Mouse (Mus musculus) lung, adult 2 months (tissue): ENCODE results near the gene Naif1.

Source experiments
- CTCF ChIP-seq: fragments of 200-500 bp; IDR thresholded peaks from 2 replicates; pipeline ENCODE4 v1.5.1; 2011; ENCODE audit warnings: mild to moderate bottlenecking, low read length, control low read depth; ENCODE audit not compliant: insufficient read depth
- POLR2A ChIP-seq: fragments of 200-500 bp; IDR thresholded peaks from 2 replicates; pipeline ENCODE4 v1.6.1; 2011; ENCODE audit warnings: low read depth, mild to moderate bottlenecking, control low read depth, low read length, borderline replicate concordance; ENCODE audit errors: extremely low read depth

DNA sequence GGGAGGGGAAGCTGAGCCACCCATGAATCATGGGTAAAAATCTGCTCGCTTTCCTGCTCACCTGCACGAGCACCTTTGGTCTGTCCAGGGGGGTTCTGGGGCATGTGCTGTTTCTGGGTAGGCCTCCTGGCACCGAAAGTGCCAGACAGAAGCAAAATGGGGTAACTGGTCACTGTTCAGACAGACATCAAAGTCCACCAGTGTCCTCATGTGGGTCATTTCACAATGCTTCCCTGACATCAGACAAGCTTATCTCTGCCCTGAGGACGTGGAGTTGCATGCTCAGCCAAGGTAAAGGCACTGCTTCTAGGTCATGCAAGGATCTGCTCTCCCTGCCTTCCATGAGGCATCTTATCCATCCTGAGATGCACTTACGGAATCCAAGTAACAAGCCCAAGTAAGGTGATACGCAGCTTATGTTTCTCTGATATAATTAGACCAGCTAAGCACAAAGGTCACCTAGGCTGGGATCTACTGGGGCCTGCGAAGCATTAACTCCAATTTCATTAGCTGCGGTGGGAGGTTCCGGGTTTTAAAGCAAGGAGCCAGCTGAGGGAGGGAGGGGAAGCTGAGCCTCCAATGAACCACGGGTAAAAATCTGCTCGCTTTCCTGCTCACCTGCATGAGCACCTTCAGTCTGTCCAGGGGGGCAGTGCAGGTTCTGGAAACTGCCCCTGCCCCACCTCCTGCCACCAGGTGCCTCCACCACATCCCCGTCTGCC lies 31.7 kb upstream of the Naif1 start:
- TF ChIP-seq CTCF = no peak
- TF ChIP-seq POLR2A = no peak
